Mouse (Mus musculus): ENCODE results near the gene B230217C12Rik. TPM values are rescaled to one million over a fixed set of nuclear protein-coding genes. Genes with fewer than 3 reads are reported as not detected.

Gene B230217C12Rik
- polyA plus RNA-seq, 1 experiment from 2014 or later: 53.5 TPM

DNA sequence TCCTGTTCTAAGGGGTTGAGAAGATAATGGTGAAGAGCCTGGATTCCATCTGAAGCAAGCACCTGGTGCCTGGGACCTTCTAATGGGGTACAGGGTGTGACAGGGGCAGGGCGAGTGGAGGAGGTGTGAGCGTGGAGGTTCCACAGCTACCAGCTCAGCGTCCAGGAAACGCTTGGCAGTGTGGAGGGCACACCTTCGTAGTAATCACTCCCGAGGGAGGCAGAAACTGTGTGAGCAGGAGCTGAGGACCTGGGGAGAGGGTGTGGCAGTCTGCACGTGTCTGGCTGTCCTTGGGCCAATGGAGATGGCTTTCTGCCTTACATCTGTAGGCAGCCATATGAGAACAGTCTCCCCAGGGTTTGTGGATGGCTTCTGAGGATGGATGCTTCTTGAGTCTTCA is 27.5 kb upstream of the B230217C12Rik start:
- H3K4me3 ChIP-seq (ENCODE audit: low read depth, low read length): no peak overlapping the region
- ATAC-seq (ENCODE audit: low read depth): peak; percentile 22; the same call in 1 of the 2 replicates

DNA sequence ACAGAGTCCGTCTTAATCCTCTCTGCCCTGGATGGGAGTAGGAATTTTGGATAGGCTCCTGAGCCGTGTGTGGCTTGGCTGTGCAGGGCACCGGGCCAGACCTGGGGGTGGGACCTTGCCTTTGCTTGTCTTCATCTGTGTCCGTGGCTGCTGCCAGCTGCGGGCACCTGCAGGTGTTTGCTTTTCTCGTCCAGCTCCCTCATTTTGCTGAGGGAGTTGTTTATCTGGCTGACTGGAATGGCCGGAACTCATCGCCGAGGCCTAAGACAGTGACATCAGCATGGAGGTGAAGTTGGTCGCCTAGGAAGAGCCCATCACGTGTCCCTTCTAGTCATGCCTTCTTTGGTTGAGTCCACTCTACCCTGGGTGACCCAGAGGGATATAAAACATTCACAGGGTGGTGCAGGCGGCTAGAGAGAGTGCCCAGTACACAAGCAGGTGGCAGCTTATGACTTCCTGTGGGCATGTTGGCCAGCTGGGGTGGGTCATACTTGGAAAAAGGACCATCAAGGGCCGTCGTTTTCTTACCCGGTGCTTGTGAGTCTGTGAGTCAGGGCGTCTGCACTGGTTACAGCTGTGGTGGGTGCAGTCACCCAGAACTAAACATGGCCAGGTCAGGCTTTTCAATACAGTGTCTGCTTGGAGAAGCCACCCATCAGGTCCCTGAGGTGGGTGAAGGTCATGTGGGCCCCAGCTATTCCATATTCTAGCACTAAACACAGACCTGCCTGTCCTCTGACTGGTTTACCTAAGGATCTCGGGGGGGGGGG is 26.6 kb upstream of the B230217C12Rik start:
- Histone ChIP-seq H3K9ac (replicated peaks; ENCODE audit: low read depth, low read length) (no peak overlapping the region), H3K4me2 (ENCODE audit: low read depth, low read length) (no peak overlapping the region), H3K27me3 (ENCODE audit: control insufficient read depth, insufficient read depth, low read length) (no peaks in the 10 kb centered on the region), H3K27ac (ENCODE audit: low read depth, low read length) (peak overlapping the region; percentile 86; the same call in 1 of the 2 replicates), H3K36me3 (ENCODE audit: control insufficient read depth, insufficient read depth, low read length) (peaks cover 29% of the 10 kb centered on the region), H3K9me3 (ENCODE audit: control insufficient read depth, low read length) (no peaks in the 10 kb centered on the region), H3K4me3 (ENCODE audit: low read depth, low read length) (no peak overlapping the region), H3K4me1 (ENCODE audit: control insufficient read depth, insufficient read depth, low read length) (peaks cover 37% of the 10 kb centered on the region)
- ATAC-seq (ENCODE audit: low read depth): no peak
- 80% methylated on average over 17 of the region's 17 CpGs for WGBS

More for the DNA sequence above, 27.5 kb upstream of the B230217C12Rik start:
- Histone ChIP-seq H3K9ac (replicated peaks; ENCODE audit: low read depth, low read length) (0 out of 2 replicates have a peak overlapping the region, but pooled peaks have one; percentile 18), H3K27ac (ENCODE audit: low read depth, low read length) (peak overlapping the region; percentile 86), H3K4me2 (ENCODE audit: low read depth, low read length) (peak overlapping the region; percentile 37), H3K27me3 (ENCODE audit: control insufficient read depth, insufficient read depth, low read length) (no peaks in the 10 kb centered on the region), H3K36me3 (ENCODE audit: control insufficient read depth, insufficient read depth, low read length) (peaks cover 36% of the 10 kb centered on the region), H3K4me1 (ENCODE audit: control insufficient read depth, insufficient read depth, low read length) (peaks cover 41% of the 10 kb centered on the region), H3K9me3 (ENCODE audit: control insufficient read depth, low read length) (no peaks in the 10 kb centered on the region)
- 34% methylated on average over 7 of the region's 7 CpGs for WGBS

DNA sequence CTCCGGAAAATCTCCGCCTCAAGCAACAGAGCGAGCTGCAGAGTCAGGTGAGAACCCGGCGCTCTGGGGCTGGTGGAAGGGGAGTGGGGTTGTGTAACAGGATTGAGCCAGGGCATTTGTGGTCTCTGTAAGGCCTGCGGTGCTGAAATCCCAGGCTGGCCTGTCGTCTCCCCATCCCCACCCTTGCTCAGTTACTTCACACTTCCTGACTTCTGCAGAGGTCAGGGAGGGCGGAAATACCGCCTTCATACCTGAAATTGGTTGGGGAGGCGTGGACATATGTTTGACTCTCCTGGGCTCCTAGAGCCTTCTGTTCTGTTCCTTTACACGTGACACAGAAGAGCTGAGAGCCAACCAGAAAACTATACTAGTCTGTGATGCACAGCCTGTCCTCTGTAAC is 24.8 kb upstream of the B230217C12Rik start:
- Histone ChIP-seq H3K4me1 (ENCODE audit: control insufficient read depth, insufficient read depth, low read length) (peaks cover 31% of the 10 kb centered on the region), H3K27ac (ENCODE audit: low read depth, low read length) (no peak overlapping the region)
- WGBS: 92% methylated on average over 11 of the region's 11 CpGs

DNA sequence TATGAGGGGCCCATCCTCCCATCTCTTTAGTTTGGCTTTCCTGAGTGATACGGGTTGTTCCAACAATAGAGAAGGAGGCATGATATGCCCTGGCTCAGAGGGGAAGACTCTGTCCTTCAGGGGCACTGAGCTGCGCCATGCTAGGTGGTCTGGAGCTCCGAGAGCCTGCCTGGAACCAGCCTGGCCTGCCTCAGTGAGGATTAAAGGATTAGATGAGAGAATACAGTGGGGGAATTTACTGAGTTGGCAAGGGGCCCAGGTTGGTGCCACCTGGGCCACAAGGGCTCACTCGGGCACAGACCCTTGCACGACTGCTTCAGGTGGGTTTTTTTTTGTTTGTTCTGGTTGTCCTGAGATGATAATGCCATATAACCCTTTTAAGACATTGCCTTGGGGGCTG is 24.4 kb upstream of the B230217C12Rik start:
- Histone ChIP-seq H3K9ac (replicated peaks; ENCODE audit: low read depth, low read length) (no peak overlapping the region), H3K9me3 (ENCODE audit: control insufficient read depth, low read length) (no peaks in the 10 kb centered on the region), H3K27ac (ENCODE audit: low read depth, low read length) (no peak overlapping the region), H3K27me3 (ENCODE audit: control insufficient read depth, insufficient read depth, low read length) (no peaks in the 10 kb centered on the region), H3K4me1 (ENCODE audit: control insufficient read depth, insufficient read depth, low read length) (peaks cover 31% of the 10 kb centered on the region), H3K36me3 (ENCODE audit: control insufficient read depth, insufficient read depth, low read length) (peaks cover 23% of the 10 kb centered on the region), H3K4me2 (ENCODE audit: low read depth, low read length) (no peak overlapping the region), H3K4me3 (ENCODE audit: low read depth, low read length) (no peak overlapping the region)
- no peak for ATAC-seq (ENCODE audit: low read depth)
- 83% methylated on average over 5 of the region's 5 CpGs for WGBS

More for the DNA sequence above, 24.8 kb upstream of the B230217C12Rik start:
- no peaks in the 10 kb centered on the region for H3K27me3 ChIP-seq (ENCODE audit: control insufficient read depth, insufficient read depth, low read length)
- no peaks in the 10 kb centered on the region for H3K9me3 ChIP-seq (ENCODE audit: control insufficient read depth, low read length)
- ATAC-seq (ENCODE audit: low read depth): no peak
- no peak overlapping the region for H3K4me3 ChIP-seq (ENCODE audit: low read depth, low read length)
- peaks cover 23% of the 10 kb centered on the region for H3K36me3 ChIP-seq (ENCODE audit: control insufficient read depth, insufficient read depth, low read length)
- H3K4me2 ChIP-seq (ENCODE audit: low read depth, low read length): no peak overlapping the region
- H3K9ac ChIP-seq (replicated peaks; ENCODE audit: low read depth, low read length): no peak overlapping the region

DNA sequence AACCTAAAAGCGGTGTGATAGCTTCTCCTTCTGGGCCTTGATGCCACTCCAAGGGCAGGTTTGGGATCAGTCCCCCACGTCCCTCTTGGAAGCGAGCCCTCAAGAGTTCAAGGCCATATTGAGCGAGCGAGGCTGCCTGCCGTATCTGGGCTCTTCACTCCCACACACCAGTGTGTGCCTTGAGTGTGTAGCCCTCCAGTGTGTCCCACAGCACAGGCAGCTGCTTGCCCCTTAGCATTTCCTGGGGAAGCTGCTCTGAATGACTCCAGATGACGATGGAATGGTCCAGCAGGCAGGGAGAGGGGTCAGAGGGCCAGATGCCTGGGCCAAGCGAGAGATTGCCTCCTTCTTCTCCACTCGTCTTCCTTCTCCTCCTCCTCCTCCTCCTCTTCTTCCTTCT is 23.7 kb upstream of the B230217C12Rik start:
- Histone ChIP-seq H3K9ac (replicated peaks; ENCODE audit: low read depth, low read length) (no peak overlapping the region), H3K36me3 (ENCODE audit: control insufficient read depth, insufficient read depth, low read length) (peaks cover 23% of the 10 kb centered on the region), H3K27ac (ENCODE audit: low read depth, low read length) (no peak overlapping the region), H3K27me3 (ENCODE audit: control insufficient read depth, insufficient read depth, low read length) (no peaks in the 10 kb centered on the region), H3K9me3 (ENCODE audit: control insufficient read depth, low read length) (no peaks in the 10 kb centered on the region), H3K4me1 (ENCODE audit: control insufficient read depth, insufficient read depth, low read length) (peaks cover 24% of the 10 kb centered on the region), H3K4me2 (ENCODE audit: low read depth, low read length) (no peak overlapping the region), H3K4me3 (ENCODE audit: low read depth, low read length) (no peak overlapping the region)
- ATAC-seq (ENCODE audit: low read depth): no peak
- 71% methylated on average over 9 of the region's 9 CpGs for WGBS

DNA sequence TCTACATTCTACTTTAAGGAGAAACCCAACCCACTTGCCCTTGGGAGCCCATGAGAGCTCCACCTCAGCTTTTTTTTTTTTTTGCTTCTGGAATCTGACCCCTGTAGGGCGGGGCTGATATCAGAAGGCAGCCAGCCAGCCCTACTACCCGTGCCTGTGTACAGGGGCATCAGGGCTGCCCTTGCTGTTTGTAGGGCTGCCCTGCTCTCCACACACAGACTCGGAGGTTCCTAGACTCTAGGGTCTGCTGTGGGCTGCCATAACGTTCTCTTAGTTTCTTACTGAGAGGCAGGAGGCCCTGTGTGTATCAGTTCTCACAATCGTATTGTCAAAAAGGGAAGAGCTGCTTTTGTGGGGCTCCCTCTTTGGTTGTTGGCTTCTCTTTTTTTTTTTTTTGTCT is 23.2 kb upstream of the B230217C12Rik start:
- Histone ChIP-seq H3K27ac (ENCODE audit: low read depth, low read length) (no peak overlapping the region), H3K36me3 (ENCODE audit: control insufficient read depth, insufficient read depth, low read length) (peaks cover 23% of the 10 kb centered on the region), H3K4me3 (ENCODE audit: low read depth, low read length) (no peak overlapping the region), H3K4me2 (ENCODE audit: low read depth, low read length) (no peak overlapping the region), H3K9ac (replicated peaks; ENCODE audit: low read depth, low read length) (no peak overlapping the region), H3K4me1 (ENCODE audit: control insufficient read depth, insufficient read depth, low read length) (peaks cover 19% of the 10 kb centered on the region), H3K27me3 (ENCODE audit: control insufficient read depth, insufficient read depth, low read length) (no peaks in the 10 kb centered on the region), H3K9me3 (ENCODE audit: control insufficient read depth, low read length) (no peaks in the 10 kb centered on the region)
- 56% methylated on average over 5 of the region's 5 CpGs for WGBS
- no peak for ATAC-seq (ENCODE audit: low read depth)

DNA sequence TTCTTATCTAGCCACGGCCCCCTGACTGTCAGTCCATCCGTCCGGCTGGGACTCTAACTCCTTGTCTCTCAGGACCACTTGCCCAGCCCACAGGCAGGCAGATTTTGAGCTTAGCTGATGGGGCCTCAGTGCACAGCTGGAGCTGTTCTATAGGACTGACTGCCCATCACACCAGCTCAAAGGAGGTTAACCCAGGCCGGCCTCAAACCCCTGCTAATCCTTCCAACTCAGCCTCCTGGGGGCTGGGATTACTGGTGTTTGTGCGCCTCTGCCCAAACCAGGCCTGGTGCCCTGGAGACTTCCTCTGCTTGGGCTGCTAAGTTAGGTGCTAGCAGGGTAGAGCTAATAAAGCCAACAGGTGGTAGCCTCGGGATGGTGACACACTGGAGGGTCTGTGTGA is 22.6 kb upstream of the B230217C12Rik start:
- H3K27ac ChIP-seq (ENCODE audit: low read depth, low read length): peak overlapping the region; percentile 44; the same call in 1 of the 2 replicates
- H3K4me2 ChIP-seq (ENCODE audit: low read depth, low read length): no peak overlapping the region
- WGBS: 68% methylated on average over 6 of the region's 6 CpGs
- H3K4me1 ChIP-seq (ENCODE audit: control insufficient read depth, insufficient read depth, low read length): peaks cover 13% of the 10 kb centered on the region
- no peaks in the 10 kb centered on the region for H3K9me3 ChIP-seq (ENCODE audit: control insufficient read depth, low read length)
- peaks cover 26% of the 10 kb centered on the region for H3K36me3 ChIP-seq (ENCODE audit: control insufficient read depth, insufficient read depth, low read length)
- no peak overlapping the region for H3K9ac ChIP-seq (replicated peaks; ENCODE audit: low read depth, low read length)
- no peaks in the 10 kb centered on the region for H3K27me3 ChIP-seq (ENCODE audit: control insufficient read depth, insufficient read depth, low read length)
- H3K4me3 ChIP-seq (ENCODE audit: low read depth, low read length): no peak overlapping the region
- no peak for ATAC-seq (ENCODE audit: low read depth)

DNA sequence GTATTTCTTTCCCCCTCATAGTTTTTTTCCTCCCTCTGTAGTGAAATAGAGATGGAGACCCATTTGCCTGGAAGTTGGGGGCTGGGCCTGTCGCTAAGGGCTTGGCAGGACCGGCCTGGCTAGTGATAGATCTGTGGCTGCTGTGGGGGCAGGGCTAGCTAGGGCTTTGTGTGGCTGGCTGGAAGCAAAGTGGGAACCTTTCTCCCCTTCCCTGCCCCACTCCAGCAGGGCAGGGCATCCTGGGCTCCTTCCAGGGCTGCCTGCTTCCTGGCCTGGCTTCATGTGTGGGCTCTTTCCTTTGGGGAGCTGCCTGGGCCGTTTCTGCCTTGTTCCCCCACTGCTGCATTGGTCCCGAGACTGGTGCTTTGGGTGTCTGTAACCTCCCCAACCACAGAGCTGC is 22.0 kb upstream of the B230217C12Rik start:
- H3K4me1 ChIP-seq (ENCODE audit: control insufficient read depth, insufficient read depth, low read length): peaks cover 8% of the 10 kb centered on the region; the same call in 1 of the 2 replicates
- WGBS: 5% methylated on average over 4 of the region's 4 CpGs
- ATAC-seq (ENCODE audit: low read depth): peak; percentile 86; the same call in 1 of the 2 replicates
- no peak overlapping the region for H3K9ac ChIP-seq (replicated peaks; ENCODE audit: low read depth, low read length)
- no peak overlapping the region for H3K4me2 ChIP-seq (ENCODE audit: low read depth, low read length)
- no peaks in the 10 kb centered on the region for H3K27me3 ChIP-seq (ENCODE audit: control insufficient read depth, insufficient read depth, low read length)
- peaks cover 24% of the 10 kb centered on the region for H3K36me3 ChIP-seq (ENCODE audit: control insufficient read depth, insufficient read depth, low read length)
- H3K27ac ChIP-seq (ENCODE audit: low read depth, low read length): no peak overlapping the region
- H3K4me3 ChIP-seq (ENCODE audit: low read depth, low read length): no peak overlapping the region
- no peaks in the 10 kb centered on the region for H3K9me3 ChIP-seq (ENCODE audit: control insufficient read depth, low read length)

DNA sequence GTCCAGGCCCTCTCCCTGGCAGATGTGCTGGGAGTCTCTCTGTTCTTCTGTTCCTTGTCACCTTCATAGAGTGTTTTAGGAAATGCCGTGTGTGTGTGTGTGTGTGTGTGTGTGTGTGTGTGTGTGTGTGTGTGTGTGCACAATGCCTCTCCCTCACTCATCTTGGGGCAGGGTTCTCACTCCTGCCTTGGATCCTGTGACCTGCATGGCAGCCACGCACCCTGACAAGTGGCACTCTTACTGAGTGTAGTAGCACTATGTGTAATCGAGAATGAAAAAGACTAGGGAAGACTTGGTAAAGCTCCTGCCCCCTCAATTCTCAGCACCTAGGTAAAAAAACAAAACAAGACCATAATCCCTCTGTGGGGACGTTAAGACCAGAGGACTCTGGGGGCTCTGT is 21.5 kb upstream of the B230217C12Rik start:
- no peak for ATAC-seq (ENCODE audit: low read depth)
- Histone ChIP-seq H3K4me1 (ENCODE audit: control insufficient read depth, insufficient read depth, low read length) (peaks cover 5% of the 10 kb centered on the region; the same call in 1 of the 2 replicates), H3K4me2 (ENCODE audit: low read depth, low read length) (no peak overlapping the region), H3K36me3 (ENCODE audit: control insufficient read depth, insufficient read depth, low read length) (peaks cover 23% of the 10 kb centered on the region), H3K27me3 (ENCODE audit: control insufficient read depth, insufficient read depth, low read length) (no peaks in the 10 kb centered on the region), H3K27ac (ENCODE audit: low read depth, low read length) (peak overlapping the region; percentile 39; the same call in 1 of the 2 replicates), H3K4me3 (ENCODE audit: low read depth, low read length) (no peak overlapping the region), H3K9me3 (ENCODE audit: control insufficient read depth, low read length) (no peaks in the 10 kb centered on the region), H3K9ac (replicated peaks; ENCODE audit: low read depth, low read length) (no peak overlapping the region)
- 63% methylated on average over 4 of the region's 4 CpGs for WGBS

Data from neural tube, embryonic 14.5 days (tissue).